Mouse (Mus musculus): ENCODE results near the gene Gm21977.
"Not testable (repeated sequence)": the region's sequence is repeated elsewhere in the genome, so short reads cannot be mapped to it uniquely, and the experiment has no call there.

Gene Gm21977

DNA sequence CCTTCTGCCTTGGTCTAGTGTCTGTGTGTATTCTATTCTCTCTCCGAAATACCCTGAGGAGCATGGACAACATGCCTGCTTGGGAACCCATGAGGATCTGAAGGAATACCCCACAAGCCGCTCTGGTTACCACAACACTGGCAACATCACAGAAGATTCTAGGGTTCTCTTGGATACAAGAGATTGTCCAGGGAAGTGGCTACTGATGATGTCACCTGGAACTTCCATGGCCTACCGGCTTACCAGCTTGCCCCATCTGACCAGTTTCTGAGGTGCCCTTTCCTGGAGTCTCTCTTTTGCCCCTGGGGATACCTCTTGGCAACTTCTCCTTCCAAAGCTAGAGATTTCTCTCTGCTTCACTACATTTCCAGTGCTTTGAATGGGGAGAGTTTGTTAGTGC, at the start of gene Gm21977:
Gene Gm21977, minus strand, starts transcription at position 101 of the 400 bp plus-strand sequence.
- not testable (repeated sequence) for DNase-seq (ENCODE audit: low spot score in 2 of 2)

Data from spleen, postnatal 14 days (tissue).